Mouse (Mus musculus) spleen, adult 2 months (tissue): ENCODE data around the gene Ngly1.
"Not testable (repeated sequence)": the region's sequence is repeated elsewhere in the genome, so short reads cannot be mapped to it uniquely, and the experiment has no call there.

Source experiments
- CTCF ChIP-seq: fragments of 200-500 bp; IDR thresholded peaks from 2 replicates; pipeline ENCODE4 v1.5.1; 2011; ENCODE audit warnings: mild to moderate bottlenecking, inconsistent platforms; ENCODE audit not compliant: insufficient read depth, insufficient read length, insufficient replicate concordance; ENCODE audit errors: extremely low read depth
- POLR2A ChIP-seq: fragments of 200-500 bp; IDR thresholded peaks from 2 replicates; pipeline ENCODE4 v1.6.1; 2011; ENCODE audit warnings: low read depth, low read length, inconsistent platforms

- not testable (repeated sequence) for TF ChIP-seq CTCF, POLR2A
These were observed 64.0 kb downstream of the Ngly1 start for GRCm38 (mm10) chr14:16313073-16313472.
